Mouse (Mus musculus) limb, embryonic 11.5 days (tissue): Measurements from ENCODE around the gene Lenep. TPM values are rescaled to one million over a fixed set of nuclear protein-coding genes. Genes with fewer than 3 reads are reported as not detected.

Experiments
- polyA plus RNA-seq: library from polyadenylated mRNA; unstranded; fragments of >200 nt; fragmentation: Nextera tagmentation; extraction: Ambion mirVana; gene quantifications from 2 replicates; pipeline ENCODE4 v1.2.1, GENCODE M21; 2014

The Lenep gene
- polyA plus RNA-seq, 1 experiment from 2014 or later, result 0.61 TPM

Other genes starting within 250 kb of the Lenep start
- 1.0 and 1.1 TPM in 2 replicates for gene Hcn3, start 242.6 kb downstream of the Lenep start, polyA plus RNA-seq
- gene Clk2, start 238.0 kb downstream of the Lenep start, polyA plus RNA-seq, result 34.8 and 35.2 TPM in 2 replicates
- 107 and 110 TPM in 2 replicates for gene Scamp3, start 225.3 kb downstream of the Lenep start, polyA plus RNA-seq
- gene Fam189b, start 219.7 kb downstream of the Lenep start, polyA plus RNA-seq, result 24.0 and 27.1 TPM in 2 replicates
- gene Gba, start 199.9 kb downstream of the Lenep start, polyA plus RNA-seq, result 30.7 and 33.1 TPM in 2 replicates
- gene Thbs3, start 187.6 kb downstream of the Lenep start, polyA plus RNA-seq, result 21.0 and 21.6 TPM in 2 replicates
- 213 and 231 TPM in 2 replicates for gene Mtx1, start 175.7 kb downstream of the Lenep start, polyA plus RNA-seq
- gene Muc1, start 173.7 kb downstream of the Lenep start, polyA plus RNA-seq, result 0.68 TPM in 1 of 2 replicates, not detected in the other
- 272 and 295 TPM in 2 replicates for gene Krtcap2, start 156.8 kb downstream of the Lenep start, polyA plus RNA-seq
- gene Trim46, start 156.5 kb downstream of the Lenep start, polyA plus RNA-seq, result 4.0 and 5.5 TPM in 2 replicates
- gene Dpm3, start 143.4 kb downstream of the Lenep start, polyA plus RNA-seq, result 93.3 and 106 TPM in 2 replicates
- gene Slc50a1, start 132.2 kb downstream of the Lenep start, polyA plus RNA-seq, result 46.4 and 47.2 TPM in 2 replicates
- 42.4 and 47.7 TPM in 2 replicates for gene Efna1, start 121.7 kb downstream of the Lenep start, polyA plus RNA-seq
- 13.9 and 19.3 TPM in 2 replicates for gene Efna3, start 79.8 kb downstream of the Lenep start, polyA plus RNA-seq
- 46.9 and 48.9 TPM in 2 replicates for gene Efna4, start 64.8 kb downstream of the Lenep start, polyA plus RNA-seq
- gene Adam15, start 52.8 kb downstream of the Lenep start, polyA plus RNA-seq, result 17.8 and 21.0 TPM in 2 replicates
- 0.23 and 0.28 TPM in 2 replicates for gene Dcst2, start 40.8 kb downstream of the Lenep start, polyA plus RNA-seq
- 0.37 and 0.44 TPM in 2 replicates for gene Dcst1, start 37.5 kb downstream of the Lenep start, polyA plus RNA-seq
- 0.41 and 0.45 TPM in 2 replicates for gene Zbtb7b, start 8.0 kb downstream of the Lenep start, polyA plus RNA-seq
- 19.0 and 21.9 TPM in 2 replicates for gene Flad1, start 9.1 kb upstream of the Lenep start, polyA plus RNA-seq
- 774 and 797 TPM in 2 replicates for gene Cks1b, start 15.6 kb upstream of the Lenep start, polyA plus RNA-seq
- gene Shc1, start 15.7 kb upstream of the Lenep start, polyA plus RNA-seq, result 55.7 and 64.5 TPM in 2 replicates
- gene Pygo2, start 27.4 kb upstream of the Lenep start, polyA plus RNA-seq, result 64.3 and 65.5 TPM in 2 replicates
- 10.3 and 11.5 TPM in 2 replicates for gene Pbxip1, start 33.9 kb upstream of the Lenep start, polyA plus RNA-seq
- gene Pmvk, start 51.7 kb upstream of the Lenep start, polyA plus RNA-seq, result 58.6 and 64.0 TPM in 2 replicates
- gene Kcnn3, start 117.4 kb upstream of the Lenep start, polyA plus RNA-seq, result 1.0 and 1.1 TPM in 2 replicates